7 mouse cellular contexts compared by ENCODE assay signal in the genomic region with DNA sequence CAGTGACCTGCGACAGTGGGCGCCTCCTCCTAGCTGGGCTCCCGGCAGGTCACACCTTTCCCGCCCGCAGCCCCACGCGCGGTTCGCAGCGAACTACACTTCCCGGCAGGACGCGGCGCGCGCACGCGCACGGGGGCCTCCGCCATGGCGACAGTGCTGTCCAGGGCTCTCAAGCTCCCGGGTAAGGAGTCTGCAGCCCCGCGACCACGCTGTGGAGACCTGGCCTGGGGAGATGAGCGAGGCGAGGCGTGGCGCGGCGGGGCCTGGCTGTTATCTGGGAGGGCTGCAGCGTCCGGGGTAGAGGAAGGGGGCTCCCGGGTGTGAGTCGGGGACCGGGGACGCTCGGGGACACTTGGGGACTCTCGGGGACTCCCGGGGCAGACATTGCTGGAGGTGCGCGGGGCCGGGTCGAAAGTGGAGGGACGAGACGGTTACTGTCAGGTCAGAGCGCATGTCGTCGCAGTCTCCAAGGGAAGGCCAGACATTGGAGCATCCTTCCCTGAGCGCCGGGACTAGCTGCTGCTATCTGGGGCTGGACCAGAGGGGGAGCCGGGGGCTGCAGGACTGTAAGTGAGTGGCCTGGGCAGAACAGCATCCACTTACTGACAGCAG. TPM values are rescaled to one million over a fixed set of nuclear protein-coding genes. Genes with fewer than 3 reads are reported as not detected.
A peak's percentile ranks its signal among the peaks of the same experiment; 100 is the strongest.
DNase-seq lines count a peak whose midpoint lies in the region; ATAC-seq and TF ChIP-seq lines count a peak whose summit lies in the region.

Fam234b (plus strand) TSS at position 57 of the 612 bp plus-strand sequence.
Hebp1 (minus strand) TSS at position 102 of the 612 bp plus-strand sequence.

- peak within 1 kb of the TSS; percentile 92 for H3K4me2 ChIP-seq in intestine, postnatal 0 days (replicated peaks; ENCODE audit: low read depth)
- H3K4me2 ChIP-seq in midbrain, embryonic 11.5 days, result peak within 1 kb of the TSS; percentile 85

- peak; percentile 91 for DNase-seq in adrenal gland, postnatal 25 days
- DNase-seq in embryonic facial prominence, embryonic 10.5 days (ENCODE audit: low spot score), result peak; percentile 87
- no peak for DNase-seq in gonadal fat pad, adult 2 months (ENCODE audit: low read depth)
- DNase-seq in left cerebral cortex, postnatal 4 days, result peak; percentile 87
- DNase-seq in midbrain, embryonic 11.5 days (ENCODE audit: low spot score, missing footprints), result peak; percentile 98

- H3K27me3 ChIP-seq in embryonic facial prominence, embryonic 10.5 days (replicated peaks; ENCODE audit: low read depth, poor library complexity, severe bottlenecking), result peaks cover 12% of the 10 kb centered on the region; the same call in 1 of the 2 replicates
- no peaks in the 10 kb centered on the region for H3K27me3 ChIP-seq in intestine, postnatal 0 days (replicated peaks; ENCODE audit: control insufficient read depth, insufficient read depth, low read length)
- H3K27me3 ChIP-seq in midbrain, embryonic 11.5 days (ENCODE audit: control insufficient read depth, insufficient read depth, low read length), result no peaks in the 10 kb centered on the region; the same call in 1 of the 2 replicates
- H3K27me3 ChIP-seq in small intestine, adult 2 months (ENCODE audit: control insufficient read depth, insufficient read depth, low read length), result no peaks in the 10 kb centered on the region

- peak; percentile 38; the same call in 1 of the 2 replicates for TF ChIP-seq CTCF in intestine, postnatal 0 days (IDR thresholded peaks at IDR 0.05; ENCODE audit: low read depth)
- TF ChIP-seq CTCF in small intestine, adult 2 months (IDR thresholded peaks at IDR 0.05; ENCODE audit: extremely low read depth, insufficient read length, insufficient replicate concordance, low read depth, low read length), result no peak

- ATAC-seq in intestine, postnatal 0 days, result peak; percentile 62
- peak; percentile 95 for ATAC-seq in midbrain, embryonic 11.5 days (ENCODE audit: low FRiP score)

- H3K27ac ChIP-seq in embryonic facial prominence, embryonic 10.5 days (replicated peaks), result peak within 1 kb of the TSS; percentile 92
- peak within 1 kb of the TSS; percentile 66 for H3K27ac ChIP-seq in intestine, postnatal 0 days (ENCODE audit: low read depth, low read length)
- peak within 1 kb of the TSS; percentile 62 for H3K27ac ChIP-seq in midbrain, embryonic 11.5 days (ENCODE audit: low read depth, low read length)
- H3K27ac ChIP-seq in small intestine, adult 2 months (ENCODE audit: insufficient read depth, low read depth, low read length), result peak within 1 kb of the TSS; percentile 96

- peak within 1 kb of the TSS; percentile 91 for H3K4me3 ChIP-seq in embryonic facial prominence, embryonic 10.5 days
- peak within 1 kb of the TSS; percentile 92 for H3K4me3 ChIP-seq in intestine, postnatal 0 days (ENCODE audit: low read depth, low read length)
- peak within 1 kb of the TSS; percentile 71 for H3K4me3 ChIP-seq in midbrain, embryonic 11.5 days (ENCODE audit: low read depth, low read length)
- peak within 1 kb of the TSS; percentile 88 for H3K4me3 ChIP-seq in small intestine, adult 2 months (ENCODE audit: low read depth, low read length)

- peak within 1 kb of the TSS; percentile 80 for H3K9ac ChIP-seq in intestine, postnatal 0 days (ENCODE audit: low read depth, low read length)
- H3K9ac ChIP-seq in midbrain, embryonic 11.5 days (ENCODE audit: low read length), result peak within 1 kb of the TSS; percentile 87

- no peaks in the 10 kb centered on the region for H3K9me3 ChIP-seq in embryonic facial prominence, embryonic 10.5 days
- H3K9me3 ChIP-seq in intestine, postnatal 0 days (ENCODE audit: control insufficient read depth), result no peaks in the 10 kb centered on the region
- no peaks in the 10 kb centered on the region; the same call in 1 of the 2 replicates for H3K9me3 ChIP-seq in midbrain, embryonic 11.5 days (ENCODE audit: control insufficient read depth, low read length)

- no peaks in the 10 kb centered on the region for H3K36me3 ChIP-seq in embryonic facial prominence, embryonic 10.5 days (replicated peaks)
- no peaks in the 10 kb centered on the region for H3K36me3 ChIP-seq in intestine, postnatal 0 days (ENCODE audit: control insufficient read depth, insufficient read depth)
- no peaks in the 10 kb centered on the region for H3K36me3 ChIP-seq in midbrain, embryonic 11.5 days (ENCODE audit: control insufficient read depth, insufficient read depth, low read length)
- no peaks in the 10 kb centered on the region for H3K36me3 ChIP-seq in small intestine, adult 2 months (ENCODE audit: control insufficient read depth, insufficient read depth, low read length)

- intact Hi-C loops in left cerebral cortex, postnatal 4 days (cut with DNase I), result no loop called here

- H3K4me1 ChIP-seq in embryonic facial prominence, embryonic 10.5 days, result peaks cover 24% of the 10 kb centered on the region
- no peaks in the 10 kb centered on the region for H3K4me1 ChIP-seq in intestine, postnatal 0 days (replicated peaks; ENCODE audit: control insufficient read depth, insufficient read depth, low read length)
- peaks cover 4% of the 10 kb centered on the region; the same call in 1 of the 2 replicates for H3K4me1 ChIP-seq in midbrain, embryonic 11.5 days (ENCODE audit: control insufficient read depth, insufficient read depth, low read length)
- H3K4me1 ChIP-seq in small intestine, adult 2 months (ENCODE audit: control insufficient read depth, insufficient read depth, insufficient read length, low read length), result peaks cover 13% of the 10 kb centered on the region

- TF ChIP-seq POLR2A in small intestine, adult 2 months (IDR thresholded peaks at IDR 0.05; ENCODE audit: low read depth, low read length), result peak; percentile 44

- under 1% methylated on average over 52 of the region's 52 CpGs for WGBS in embryonic facial prominence, embryonic 10.5 days
- under 1% methylated on average over 52 of the region's 52 CpGs for WGBS in intestine, postnatal 0 days
- under 1% methylated on average over 52 of the region's 52 CpGs for WGBS in midbrain, embryonic 11.5 days
- WGBS in small intestine, adult 2 months, result under 1% methylated on average over 52 of the region's 52 CpGs

RNA-seq across cellular contexts. Expression of gene Fam234b, which starts in this region (rescaled TPM):
- total RNA-seq in adrenal gland, postnatal 25 days (2021), result 18.1 and 32.1 TPM in 2 replicates
- 18.4 and 20.1 TPM in 2 replicates for polyA plus RNA-seq in embryonic facial prominence, embryonic 10.5 days (2016; fragmentation: Nextera tagmentation; extraction: Ambion mirVana)
- polyA plus RNA-seq in gonadal fat pad, adult 2 months (2012; rRNA removed), result 16.7 and 18.9 TPM in 2 replicates
- polyA plus RNA-seq in intestine, postnatal 0 days (2015; fragmentation: Nextera tagmentation; extraction: Ambion mirVana), result 20.9 and 21.7 TPM in 2 replicates
- 10 to 100 TPM; 86.1 to 92.1 TPM for total RNA-seq in left cerebral cortex, postnatal 4 days (2021)
- 29.3 and 33.0 TPM in 2 replicates for polyA plus RNA-seq in midbrain, embryonic 11.5 days (2014; fragmentation: Nextera tagmentation; extraction: Ambion mirVana)
- 6.9 and 22.5 TPM in 2 replicates for polyA plus RNA-seq in small intestine, adult 2 months (2012; rRNA removed)

RNA-seq across cellular contexts. Expression of gene Hebp1, which starts in this region (rescaled TPM):
- 16.4 and 23.9 TPM in 2 replicates for total RNA-seq in adrenal gland, postnatal 25 days (2021)
- 4.1 and 5.2 TPM in 2 replicates for polyA plus RNA-seq in embryonic facial prominence, embryonic 10.5 days (2016; fragmentation: Nextera tagmentation; extraction: Ambion mirVana)
- polyA plus RNA-seq in gonadal fat pad, adult 2 months (2012; rRNA removed), result 72.8 and 134 TPM in 2 replicates
- polyA plus RNA-seq in intestine, postnatal 0 days (2015; fragmentation: Nextera tagmentation; extraction: Ambion mirVana), result 62.8 and 78.9 TPM in 2 replicates
- total RNA-seq in left cerebral cortex, postnatal 4 days (2021), result 10 to 100 TPM; 14.6 to 19.7 TPM
- 1.8 and 2.9 TPM in 2 replicates for polyA plus RNA-seq in midbrain, embryonic 11.5 days (2014; fragmentation: Nextera tagmentation; extraction: Ambion mirVana)
- polyA plus RNA-seq in small intestine, adult 2 months (2012; rRNA removed), result 4.9 and 7.4 TPM in 2 replicates
